Mouse (Mus musculus) CH12.LX (cell line): ENCODE data around the gene Jup. TPM values are rescaled to one million over a fixed set of nuclear protein-coding genes. Genes with fewer than 3 reads are reported as not detected.

ENCODE experiments used
- DNase-seq: peaks from one replicate; pipeline ENCODE4 v3.0.0-alpha.2; 2013; ENCODE audit errors: extremely low read depth
- H3K27ac ChIP-seq: 2 replicates; pipeline ENCODE4 v1.5.1; 2012; ENCODE audit warnings: low read depth, mild to moderate bottlenecking, control low read depth, moderate library complexity; ENCODE audit not compliant: insufficient read depth
- H3K27me3 ChIP-seq: replicated peaks from 2 replicates; pipeline ENCODE3; 2012; ENCODE audit warnings: inconsistent platforms
- H3K36me3 ChIP-seq, 2 experiments: replicated peaks in 1 of 2; 2 replicates each; pipeline versions ENCODE3 to v1.6.1; 2012; ENCODE audit warnings: inconsistent platforms in 1 of 2, low read length in 1 of 2, mild to moderate bottlenecking in 1 of 2, mixed read lengths in 1 of 2, moderate library complexity in 1 of 2; ENCODE audit not compliant: control insufficient read depth in 1 of 2, insufficient read depth in 1 of 2
- H3K4me1 ChIP-seq, 2 experiments: 2 replicates each; pipeline ENCODE4 v1.6.1; 2012; ENCODE audit warnings: inconsistent platforms in 1 of 2, moderate library complexity in 1 of 2; ENCODE audit not compliant: insufficient read depth in 2 of 2, control insufficient read depth in 1 of 2
- H3K4me2 ChIP-seq: 2 replicates; pipeline ENCODE4 v1.6.1; 2012; ENCODE audit warnings: low read depth, mild to moderate bottlenecking, control low read depth; ENCODE audit not compliant: poor library complexity, insufficient read depth, severe bottlenecking
- H3K4me3 ChIP-seq, 3 experiments: fragments of 150-350 bp in 1 of 3; sonication (generic) in 1 of 3; replicated peaks in 1 of 3; 2 replicates each; pipeline versions ENCODE3 to v1.5.1; 2011 to 2012; ENCODE audit warnings: low read depth in 2 of 3, low read length in 2 of 3, mild to moderate bottlenecking in 2 of 3, moderate library complexity in 2 of 3, control low read depth in 1 of 3, improper control_type of control experiment in 1 of 3, inconsistent platforms in 1 of 3, mixed read lengths in 1 of 3; ENCODE audit not compliant: poor library complexity in 1 of 3
- H3K79me2 ChIP-seq: replicated peaks from 2 replicates; pipeline ENCODE4 v1.6.1; 2012; ENCODE audit warnings: mild to moderate bottlenecking, moderate library complexity; ENCODE audit not compliant: control insufficient read depth, poor library complexity, insufficient read depth, severe bottlenecking; ENCODE audit errors: extremely low read depth
- H3K9ac ChIP-seq: 2 replicates; pipeline ENCODE4 v1.6.1; 2012; ENCODE audit warnings: low read depth, mild to moderate bottlenecking, control low read depth, moderate library complexity; ENCODE audit not compliant: insufficient read depth
- H3K9me3 ChIP-seq: replicated peaks from 2 replicates; pipeline ENCODE3; 2012; ENCODE audit warnings: low read length, inconsistent platforms, mixed read lengths
- BHLHE40 ChIP-seq: IDR thresholded peaks from 2 replicates; pipeline ENCODE4 v1.6.1; 2011; ENCODE audit warnings: mild to moderate bottlenecking, low read depth, low read length, improper control_type of control experiment
- CHD1 ChIP-seq: IDR thresholded peaks from 2 replicates; pipeline ENCODE4 v1.6.1; 2012; ENCODE audit warnings: low read depth, low read length, improper control_type of control experiment, inconsistent platforms
- CHD2 ChIP-seq: IDR thresholded peaks from 2 replicates; pipeline ENCODE4 v1.6.1; 2011; ENCODE audit warnings: low read length, improper control_type of control experiment
- CTCF ChIP-seq, 2 experiments: IDR thresholded peaks in 1 of 2; conservative IDR thresholded peaks in 1 of 2; 2 replicates each; pipeline ENCODE4 v1.5.1; 2011 to 2012; ENCODE audit warnings: low read depth in 2 of 2, low read length in 2 of 2, improper control_type of control experiment in 1 of 2, inconsistent platforms in 1 of 2, mild to moderate bottlenecking in 1 of 2, moderate library complexity in 1 of 2
- ELF1 ChIP-seq: IDR thresholded peaks from 2 replicates; pipeline ENCODE4 v1.6.1; 2014; ENCODE audit warnings: low read depth, mild to moderate bottlenecking, inconsistent platforms, low read length, improper control_type of control experiment
- EP300 ChIP-seq: IDR thresholded peaks from 2 replicates; pipeline ENCODE4 v1.6.1; 2011; ENCODE audit warnings: low read length, improper control_type of control experiment
- ETS1 ChIP-seq: conservative IDR thresholded peaks from 2 replicates; pipeline ENCODE4 v1.6.1; 2012; ENCODE audit warnings: low read depth, mild to moderate bottlenecking, inconsistent platforms, low read length, improper control_type of control experiment, moderate library complexity
- GABPA ChIP-seq: IDR thresholded peaks from 2 replicates; pipeline ENCODE4 v1.6.1; 2012; ENCODE audit warnings: low read depth, low read length, improper control_type of control experiment, inconsistent platforms; ENCODE audit not compliant: insufficient replicate concordance
- HCFC1 ChIP-seq: IDR thresholded peaks from 2 replicates; pipeline ENCODE4 v1.6.1; 2012; ENCODE audit warnings: low read depth, mild to moderate bottlenecking, inconsistent platforms, low read length, improper control_type of control experiment
- IRF4 ChIP-seq: IDR thresholded peaks from 2 replicates; pipeline ENCODE4 v1.6.1; 2014; ENCODE audit warnings: low read depth, mild to moderate bottlenecking, inconsistent platforms, low read length, improper control_type of control experiment
- JUND ChIP-seq: conservative IDR thresholded peaks from 2 replicates; pipeline ENCODE4 v1.6.1; 2011; ENCODE audit warnings: low read depth, low read length, improper control_type of control experiment
- KAT2A ChIP-seq: IDR thresholded peaks from 2 replicates; pipeline ENCODE4 v1.6.1; 2012; ENCODE audit warnings: low read length, improper control_type of control experiment, inconsistent platforms; ENCODE audit not compliant: insufficient replicate concordance
- MAFK ChIP-seq: IDR thresholded peaks from 2 replicates; pipeline ENCODE4 v1.6.1; 2011; ENCODE audit warnings: low read length, improper control_type of control experiment; ENCODE audit not compliant: insufficient replicate concordance
- MAX ChIP-seq: IDR thresholded peaks from 2 replicates; pipeline ENCODE4 v1.6.1; 2011; ENCODE audit warnings: low read length, improper control_type of control experiment
- NRF1 ChIP-seq: IDR thresholded peaks from 2 replicates; pipeline ENCODE4 v1.6.1; 2014; ENCODE audit warnings: low read depth, mild to moderate bottlenecking, inconsistent platforms, low read length, improper control_type of control experiment, moderate library complexity
- PAX5 ChIP-seq: IDR thresholded peaks from 2 replicates; pipeline ENCODE4 v1.6.1; 2012; ENCODE audit warnings: low read length, inconsistent platforms, mixed read lengths
- POLR2A ChIP-seq: IDR thresholded peaks from 2 replicates; pipeline ENCODE4 v1.6.1; 2011; ENCODE audit warnings: low read depth, mild to moderate bottlenecking, improper control_type of control experiment, low read length
- POLR2AphosphoS2 ChIP-seq: IDR thresholded peaks from 2 replicates; pipeline ENCODE4 v1.6.1; 2011; ENCODE audit warnings: low read depth, low read length, improper control_type of control experiment
- RCOR1 ChIP-seq: conservative IDR thresholded peaks from 2 replicates; pipeline ENCODE4 v1.6.1; 2012; ENCODE audit warnings: low read depth, mild to moderate bottlenecking, inconsistent platforms, low read length, improper control_type of control experiment
- SIN3A ChIP-seq: IDR thresholded peaks from 2 replicates; pipeline ENCODE4 v1.6.1; 2012; ENCODE audit warnings: low read length, improper control_type of control experiment, inconsistent platforms
- SMC3 ChIP-seq: IDR thresholded peaks from 2 replicates; pipeline ENCODE4 v1.6.1; 2011; ENCODE audit warnings: low read depth, low read length, improper control_type of control experiment
- TBP ChIP-seq: conservative IDR thresholded peaks from 2 replicates; pipeline ENCODE4 v1.6.1; 2011; ENCODE audit warnings: low read depth, low read length, improper control_type of control experiment
- ZMIZ1 ChIP-seq: IDR thresholded peaks from 2 replicates; pipeline ENCODE4 v1.6.1; 2012; ENCODE audit warnings: low read depth, mild to moderate bottlenecking, inconsistent platforms, low read length, improper control_type of control experiment
- dilution Hi-C: fragments of 300-500 bp; cut with MboI; formaldehyde crosslinking; loops from 2 replicates; pipeline ENCODE4 v1.14.3; 2020; ENCODE audit warnings: low sequenced_read_pairs; ENCODE audit not compliant: extremely low pct_unique_long_range_greater_than_20kb, extremely low pct_ligation_motif_present
- in situ Hi-C: fragments of 300-500 bp; cut with MboI; formaldehyde crosslinking; loops from 3 replicates; pipeline ENCODE4 v1.14.3; 2019; ENCODE audit warnings: low sequenced_read_pairs, low pct_ligation_motif_present, low pct_unique_long_range_greater_than_20kb, mixed read lengths
- polyA plus RNA-seq: library from polyadenylated mRNA; unstranded; fragments of >175 nt; gene quantifications from 2 replicates; pipeline ENCODE4 v1.2.1, GENCODE M21; 2012; ENCODE audit warnings: low read depth; ENCODE audit not compliant: insufficient read length
- total RNA-seq, 2 experiments: library from RNA; depleted of rRNA; stranded (reverse); fragments of 300-350 nt in 1 of 2; fragments of >200 nt in 1 of 2; gene quantifications; 2 replicates each; pipeline ENCODE4 v1.2.3; 2012 to 2014

Jup gene
- total and polyA plus RNA-seq, 3 experiments = 0.68 to 1.4 (median 1.1) TPM

- no peaks in the 10 kb centered on the region for H3K36me3 ChIP-seq
- TF ChIP-seq SIN3A = no peak
- no peak for TF ChIP-seq POLR2A
- TF ChIP-seq TBP = no peak
- TF ChIP-seq POLR2AphosphoS2 = no peak
- TF ChIP-seq JUND = no peak
- no peak for TF ChIP-seq RCOR1
- TF ChIP-seq ETS1 = no peak
- no peak for TF ChIP-seq CTCF (conservative IDR thresholded peaks at IDR 0.05 in 1 of 2, IDR thresholded peaks at IDR 0.05 in 1 of 2; ENCODE audit: low read depth in 2 of 2, low read length in 2 of 2)
- no peak for TF ChIP-seq CHD2
- TF ChIP-seq MAFK = no peak
- no peak for TF ChIP-seq ZMIZ1
- no peak for TF ChIP-seq IRF4
- TF ChIP-seq EP300 = no peak
- no peak for TF ChIP-seq GABPA
- no peak for TF ChIP-seq KAT2A
- TF ChIP-seq NRF1 = no peak
- no peak for TF ChIP-seq PAX5
- TF ChIP-seq HCFC1 = no peak
- no peak for TF ChIP-seq MAX
- no peak for TF ChIP-seq CHD1
- TF ChIP-seq, all 38 proteins: peak for 0
- no peaks in the 10 kb centered on the region for H3K79me2 ChIP-seq
- H3K4me3 ChIP-seq = no peak overlapping the region
- no peak overlapping the region for H3K27ac ChIP-seq
- no peak overlapping the region for H3K4me2 ChIP-seq
- in situ Hi-C loops = no loop called here
- no peak overlapping the region for H3K9ac ChIP-seq
- dilution Hi-C loops = no loop called here
- H3K9me3 ChIP-seq = no peaks in the 10 kb centered on the region
- peaks cover 78% of the 10 kb centered on the region for H3K27me3 ChIP-seq
- no peak for DNase-seq
- H3K4me1 ChIP-seq = peaks cover 2 to 15% of the 10 kb centered on the region in 2 experiments; a peak in 3 of 4 replicates
Observed at GRCm38 (mm10) chr11:100402240-100402639, 4.7 kb upstream of the Jup start.

GRCm38 (mm10) chr11:100400842-100401241, 3.3 kb upstream of the Jup start:
- dilution Hi-C loops = no loop called here
- no peak overlapping the region for H3K4me2 ChIP-seq
- no peaks in the 10 kb centered on the region for H3K79me2 ChIP-seq
- peak; percentile 32 for DNase-seq
- no peak overlapping the region for H3K9ac ChIP-seq
- TF ChIP-seq BHLHE40 (peak; percentile 79), CHD1 (no peak), SMC3 (no peak), ELF1 (0 out of 2 replicates have a peak, but pooled peaks have one; percentile 8)
- TF ChIP-seq, all 38 proteins: peak for 2
- Histone ChIP-seq H3K9me3 (no peaks in the 10 kb centered on the region), H3K27ac (no peak overlapping the region), H3K27me3 (peaks cover 80% of the 10 kb centered on the region), H3K36me3 (no peaks in the 10 kb centered on the region), H3K4me3 (no peak overlapping the region), H3K4me1 (peaks cover 8 to 25% of the 10 kb centered on the region in 2 experiments)
- in situ Hi-C loops = no loop called here
